Mouse (Mus musculus) adrenal gland, postnatal 14 days (tissue): ENCODE measurements at regions not wholly inside any gene's neighbourhood (a gene's known extent, or its start where the extent isn't known, plus 50 kb on each side); places are given as distances from the start of the nearest gene placed in this dataset.
A peak's percentile ranks its signal among the peaks of the same experiment; 100 is the strongest.

Experiments
- DNase-seq: peaks from one replicate; pipeline ENCODE4 v3.0.0; 2021; ENCODE audit warnings: mixed read lengths

DNA sequence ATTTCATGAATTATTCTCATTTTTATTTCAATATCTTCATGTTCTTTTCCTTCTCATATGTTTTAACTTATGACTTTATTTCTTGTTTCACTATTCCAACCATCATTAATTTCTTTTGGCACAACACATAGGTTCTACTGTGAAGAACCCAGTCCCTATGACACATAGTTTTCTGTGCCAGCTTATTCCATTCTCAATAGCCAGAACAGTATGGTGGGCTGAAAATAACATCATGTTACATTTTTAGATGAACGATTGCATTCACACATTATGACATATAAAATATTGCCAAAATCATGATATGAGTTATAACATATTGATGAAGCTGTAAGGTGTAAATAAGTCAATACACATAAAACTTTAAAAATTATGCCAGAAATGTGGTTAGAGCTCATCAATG lies 982.4 kb downstream of the Gsdmc2 start:
- DNase-seq: no peak

DNA sequence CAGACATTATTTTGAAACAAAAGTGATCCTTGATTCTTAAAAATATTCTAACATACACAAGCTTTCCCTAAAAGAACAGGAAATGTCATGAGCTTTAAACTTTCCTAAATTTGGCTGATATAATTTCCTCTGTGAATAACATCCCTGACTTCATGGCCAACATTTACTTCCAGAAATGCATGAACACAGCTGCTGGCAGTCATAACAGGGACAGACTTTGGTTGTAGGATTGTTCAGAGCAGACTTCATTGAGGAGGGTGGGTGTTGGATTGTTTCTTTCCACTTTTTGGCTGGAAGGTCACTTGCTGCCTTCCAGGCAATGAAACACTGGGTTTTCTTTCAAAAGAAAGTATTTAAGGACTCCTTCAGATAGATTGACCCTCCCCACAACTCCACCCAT lies 983.6 kb downstream of the Gsdmc2 start:
- DNase-seq: no peak

DNA sequence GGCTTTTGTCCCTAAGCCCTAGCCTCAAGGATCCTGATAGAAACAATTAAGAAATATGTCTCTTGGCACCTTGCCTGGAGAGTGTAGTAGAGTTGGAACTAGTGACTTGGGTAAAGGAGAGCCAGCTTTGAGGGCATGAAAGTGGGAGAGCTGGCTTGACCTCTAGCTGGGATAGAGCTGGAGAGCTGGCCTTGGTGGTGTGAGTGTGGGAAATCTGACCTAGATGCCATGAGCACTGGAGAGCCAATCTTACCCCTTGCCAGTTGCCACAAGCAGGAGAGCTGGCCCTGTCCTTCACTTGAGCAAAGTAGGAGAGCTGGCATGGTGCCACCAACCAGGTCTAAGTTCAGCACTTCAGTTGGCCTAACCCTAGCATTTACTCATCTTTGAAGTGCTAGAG lies 995.7 kb downstream of the Gsdmc2 start:
- DNase-seq: peak; percentile 44

DNA sequence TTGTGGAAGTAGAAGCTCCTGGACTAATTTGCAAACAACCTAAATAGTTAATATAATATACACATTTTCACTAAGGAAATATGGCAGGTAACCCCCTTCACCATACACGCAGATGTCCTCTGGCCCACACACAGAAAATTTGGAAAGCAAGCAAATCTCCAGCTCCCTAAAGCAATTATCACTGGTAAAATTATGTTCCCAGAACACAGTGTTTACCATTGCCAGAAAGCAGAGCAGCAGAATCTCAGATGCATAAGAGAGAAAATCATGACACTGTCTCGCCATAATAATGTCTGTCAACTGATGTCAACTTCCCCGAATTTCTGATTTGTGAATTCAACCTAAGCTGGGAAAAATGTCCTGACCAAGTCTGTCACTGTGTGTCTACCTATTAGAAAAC lies 999.1 kb downstream of the Gsdmc2 start:
- DNase-seq: no peak

DNA sequence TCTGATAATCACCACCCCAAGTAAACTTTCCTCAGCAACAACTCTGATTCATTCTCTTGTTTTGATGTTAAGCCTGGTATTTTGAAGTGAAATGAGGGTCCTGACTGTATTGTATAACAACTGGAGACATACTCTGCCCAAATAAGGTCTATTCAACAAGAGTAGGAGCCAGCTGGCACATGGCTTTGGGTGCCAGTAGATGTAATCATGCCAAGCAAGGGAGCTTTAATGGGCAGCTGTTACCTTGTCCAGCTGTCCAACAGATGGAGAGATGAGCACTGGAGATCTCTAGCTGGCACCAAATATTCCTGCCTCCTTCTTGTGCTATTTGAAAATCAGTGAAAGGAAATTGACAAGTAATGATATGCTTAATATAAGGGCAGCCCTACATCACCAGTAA lies 1019.4 kb downstream of the Gsdmc2 start:
- no peak for DNase-seq

DNA sequence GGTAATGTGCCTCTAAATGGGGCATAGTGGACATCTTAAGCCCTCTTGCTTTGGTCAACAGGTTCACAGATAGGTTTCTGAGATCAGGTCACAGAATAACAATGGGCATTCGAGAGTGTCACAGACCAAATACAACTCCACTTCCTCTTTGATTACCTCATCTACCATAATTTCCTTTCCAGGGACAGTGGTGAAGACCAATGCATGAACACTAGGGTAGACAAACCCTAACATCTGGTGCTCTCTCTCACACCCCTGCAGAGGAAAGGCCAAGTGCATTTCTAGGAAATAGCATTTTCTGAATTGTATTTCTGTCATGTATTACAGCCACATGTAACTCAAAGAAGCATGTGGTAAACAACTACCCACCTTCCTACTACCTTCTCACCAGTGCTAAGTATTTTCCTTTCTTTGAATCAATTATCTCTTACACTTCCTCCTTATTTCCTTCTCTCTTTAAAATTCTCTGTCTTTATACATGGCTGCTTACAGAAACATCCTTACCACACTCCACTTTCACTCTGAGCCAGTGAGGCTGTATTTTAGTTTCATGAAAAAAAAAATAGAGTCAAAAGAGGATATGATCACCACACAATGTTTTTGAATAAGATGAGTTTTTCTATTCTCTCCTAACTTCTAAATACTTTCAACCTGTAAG lies 1021.0 kb downstream of the Gsdmc2 start:
- no peak for DNase-seq

DNA sequence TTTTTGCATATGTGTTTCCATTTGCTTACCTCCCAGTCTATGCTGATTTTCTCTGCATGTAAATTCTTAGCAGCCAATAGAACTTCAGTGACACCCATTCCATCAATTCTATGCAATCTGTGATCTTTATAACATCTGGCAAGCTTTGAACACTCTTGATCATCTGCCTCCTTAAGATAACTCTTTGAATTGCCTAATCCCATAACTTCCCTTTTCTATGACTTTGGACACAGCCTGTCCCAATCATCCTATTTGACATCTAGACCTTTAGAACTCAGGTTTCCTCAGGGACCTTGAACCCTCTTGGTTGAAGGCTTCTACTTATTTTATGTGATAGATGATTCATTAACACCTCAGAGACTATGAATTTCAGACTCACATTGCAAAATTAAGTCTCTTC lies 1022.7 kb downstream of the Gsdmc2 start:
- DNase-seq: no peak

DNA sequence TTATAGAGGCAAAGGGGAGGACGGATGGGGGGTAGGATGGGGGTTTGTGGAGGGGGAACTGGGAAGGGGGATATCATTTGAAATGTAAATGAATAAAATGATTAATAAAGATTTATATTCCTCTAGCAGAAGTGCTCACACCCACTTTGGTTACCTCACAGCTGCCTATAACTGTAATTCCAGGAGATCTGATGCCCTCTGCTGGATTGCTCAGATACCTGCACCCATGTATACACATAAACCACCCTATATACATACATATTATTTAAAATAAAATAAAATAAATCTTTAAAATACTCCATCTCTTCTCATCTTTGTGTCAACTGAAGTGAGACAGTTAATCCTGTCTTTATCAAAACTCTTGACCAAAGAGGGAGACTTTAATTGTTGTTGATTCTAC lies 1031.9 kb downstream of the Gsdmc2 start:
- no peak for DNase-seq

DNA sequence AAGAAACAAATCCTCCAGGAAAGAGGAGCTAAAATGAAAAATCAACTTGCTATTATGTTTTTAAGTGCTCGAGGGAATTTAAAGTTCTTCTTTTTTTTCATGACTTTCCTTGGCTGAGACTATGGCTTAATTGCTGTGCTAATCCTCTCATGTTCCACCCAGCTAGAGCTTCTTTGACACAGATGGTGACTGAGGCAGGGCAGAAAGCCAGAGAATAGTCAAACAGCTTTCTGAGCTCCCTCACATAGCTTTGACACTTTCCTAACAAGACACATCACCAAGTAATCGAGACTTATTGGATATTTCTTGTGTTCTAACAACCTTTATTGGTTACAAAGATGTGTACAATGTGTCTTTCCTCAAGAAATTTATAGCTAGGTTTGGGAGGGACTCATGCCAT lies 1033.0 kb downstream of the Gsdmc2 start:
- DNase-seq: no peak

DNA sequence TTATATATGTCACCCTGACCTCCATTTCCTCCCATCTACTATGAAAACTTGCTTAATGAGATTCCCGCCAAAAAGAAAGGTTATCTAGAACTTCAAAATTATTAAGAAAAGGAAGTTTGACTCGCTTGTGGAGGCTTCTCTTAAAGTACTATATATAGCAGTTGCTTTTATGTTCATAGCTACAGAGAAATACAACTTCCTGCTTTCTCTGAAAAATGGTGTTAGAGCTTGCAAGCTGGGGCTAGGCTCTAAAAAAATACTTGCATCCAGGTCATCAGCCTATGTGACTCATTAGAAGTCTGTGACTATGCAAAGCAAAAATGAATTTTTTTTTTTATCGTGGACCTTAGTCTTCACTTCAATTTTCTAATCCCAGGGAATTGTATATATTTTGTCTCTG lies 1035.7 kb downstream of the Gsdmc2 start:
- no peak for DNase-seq

DNA sequence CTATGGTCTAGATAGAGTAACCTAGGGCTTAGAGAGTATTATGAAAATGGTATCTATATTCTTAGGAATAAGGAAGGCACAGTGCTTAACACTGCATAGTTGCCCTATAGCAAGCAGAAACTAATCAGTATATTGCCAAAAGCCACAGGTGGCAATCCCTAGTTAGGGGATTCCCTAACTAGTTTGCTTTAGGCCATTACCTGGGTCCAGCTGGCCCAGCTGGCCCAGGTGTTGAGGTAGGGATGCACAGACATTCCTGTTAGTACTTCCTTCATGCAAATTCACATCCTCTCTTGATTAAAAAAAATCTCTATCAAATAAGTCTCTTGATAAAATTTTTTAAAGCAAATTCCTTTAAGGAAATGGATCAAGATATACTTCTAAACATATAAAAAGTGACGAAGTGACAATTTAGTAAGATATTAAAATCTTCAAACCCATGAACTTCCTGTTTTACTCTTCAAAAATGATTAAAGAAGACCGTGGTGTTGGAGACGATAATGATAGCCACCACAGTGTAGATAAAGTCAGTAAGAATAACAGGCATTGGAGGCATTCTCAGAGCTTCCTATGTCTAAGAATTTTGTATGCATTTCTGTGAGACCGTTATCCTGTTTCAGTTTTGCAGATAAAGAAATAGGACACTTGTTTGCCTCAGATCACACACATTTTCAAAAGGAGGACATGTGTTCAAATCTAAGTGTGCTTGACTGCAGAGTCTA lies 1036.7 kb downstream of the Gsdmc2 start:
- DNase-seq: no peak

DNA sequence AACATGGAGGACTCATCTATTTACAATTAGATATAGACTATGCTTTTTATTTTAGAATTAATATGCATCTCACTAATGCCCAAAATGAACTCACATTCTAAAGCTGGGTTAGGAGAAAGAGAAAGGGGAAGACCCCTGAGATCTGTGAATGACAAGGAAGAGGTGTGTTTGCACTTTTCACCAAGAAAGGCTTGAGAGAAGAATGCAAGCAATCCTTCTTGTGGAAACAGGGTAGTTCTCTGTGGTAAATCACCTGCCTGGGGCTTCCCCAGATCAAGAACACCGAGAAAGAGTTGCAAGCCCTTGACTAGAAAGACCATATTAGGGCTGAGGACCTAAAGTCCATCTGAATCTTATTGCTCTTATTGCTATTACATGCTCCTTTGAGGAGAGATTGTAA lies 1037.6 kb downstream of the Gsdmc2 start:
- no peak for DNase-seq

DNA sequence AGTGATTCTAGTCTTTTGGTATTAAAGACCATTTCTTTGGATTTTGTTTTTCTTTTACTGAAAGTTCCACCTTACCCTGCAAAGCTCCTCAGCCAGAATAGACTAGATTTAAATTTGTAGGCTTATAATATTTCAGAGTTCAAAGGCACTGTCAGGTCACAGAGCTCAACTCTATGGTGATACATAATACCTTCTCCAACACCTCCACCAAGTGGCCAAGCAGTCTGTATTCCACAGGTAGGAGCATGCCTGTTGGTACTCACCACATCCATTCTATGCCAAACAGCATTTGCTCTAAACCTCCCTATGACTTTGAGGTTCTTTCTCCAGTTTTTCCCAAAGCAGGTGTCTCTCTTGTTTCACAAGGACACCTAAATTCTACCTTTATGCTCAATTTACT lies 1042.2 kb downstream of the Gsdmc2 start:
- peak; percentile 26 for DNase-seq

DNA sequence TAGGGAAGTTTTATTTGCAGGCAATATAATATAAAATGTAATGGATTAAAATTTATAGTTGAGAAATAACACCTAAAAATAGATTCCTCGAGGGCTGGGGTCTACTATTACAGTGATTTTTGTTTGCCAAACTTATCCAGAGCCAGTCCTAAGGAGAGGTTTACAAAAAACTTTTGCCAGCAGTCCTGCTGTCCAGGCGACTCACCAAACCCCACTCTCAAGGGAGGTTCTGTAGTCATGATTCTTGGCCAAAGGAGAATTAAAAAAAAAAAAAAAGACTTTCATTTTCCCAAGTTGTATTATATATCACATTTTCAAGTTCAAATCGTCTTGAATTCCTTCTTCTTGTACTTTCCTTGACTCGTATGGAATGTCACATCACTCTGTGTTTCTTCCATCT lies 1046.2 kb downstream of the Gsdmc2 start:
- DNase-seq: peak; percentile 32

DNA sequence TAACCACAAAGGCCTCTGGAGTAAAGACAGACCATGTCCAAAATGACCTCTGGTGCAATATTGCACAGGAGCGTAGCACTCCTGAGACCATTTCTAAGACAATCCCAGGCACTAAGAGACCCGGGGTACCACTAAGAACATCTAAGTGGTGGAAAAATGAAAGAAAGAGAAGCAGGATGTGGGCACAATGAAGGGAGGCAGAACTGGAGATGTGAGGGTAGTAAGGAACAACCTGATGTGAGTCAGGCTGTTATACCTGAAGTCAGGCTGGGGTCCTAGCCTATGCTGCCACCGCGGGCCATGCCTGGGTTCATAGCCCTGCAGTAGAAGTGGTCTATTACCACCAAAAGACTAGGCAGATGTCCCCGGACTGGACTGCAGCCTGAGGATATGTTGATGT lies 1051.4 kb downstream of the Gsdmc2 start:
- DNase-seq: no peak

DNA sequence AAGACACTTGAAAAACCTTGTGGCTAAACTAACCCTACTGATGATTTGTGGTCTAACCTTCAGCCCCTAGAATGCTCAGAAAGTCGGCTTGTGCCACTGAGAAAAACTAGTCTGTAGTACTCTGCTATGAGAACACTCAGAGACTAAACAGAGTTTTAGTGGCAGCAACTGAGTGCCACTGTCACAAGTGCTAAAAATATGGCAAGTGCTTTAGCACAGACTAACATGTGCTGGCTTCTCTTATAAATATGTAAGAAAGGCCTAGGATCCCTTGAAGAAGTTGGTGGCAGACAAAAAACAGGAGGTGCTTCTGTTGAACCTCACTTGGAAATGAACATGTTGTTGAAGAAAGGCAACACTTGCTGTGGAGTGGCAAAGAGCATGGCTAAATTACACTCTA lies 1052.9 kb downstream of the Gsdmc2 start:
- no peak for DNase-seq

DNA sequence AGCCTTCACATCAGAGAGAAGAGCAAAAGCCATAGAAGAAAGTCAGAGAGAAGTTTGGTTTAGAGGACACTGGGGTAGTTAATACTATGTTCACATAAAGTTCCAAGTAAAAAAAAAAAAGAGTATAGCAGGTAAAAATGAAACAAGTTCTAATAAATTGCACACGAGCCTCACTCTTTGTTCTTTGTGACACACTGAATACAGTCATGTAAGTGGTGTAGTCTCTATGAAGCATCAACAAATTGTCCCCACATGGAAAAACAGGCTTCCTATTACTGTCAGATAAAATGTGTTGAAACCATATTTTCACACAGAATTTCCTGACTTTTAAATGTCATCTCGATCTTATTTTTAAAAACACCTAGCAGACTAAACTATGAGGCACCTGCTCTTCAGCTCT lies 1057.2 kb downstream of the Gsdmc2 start:
- DNase-seq: no peak

DNA sequence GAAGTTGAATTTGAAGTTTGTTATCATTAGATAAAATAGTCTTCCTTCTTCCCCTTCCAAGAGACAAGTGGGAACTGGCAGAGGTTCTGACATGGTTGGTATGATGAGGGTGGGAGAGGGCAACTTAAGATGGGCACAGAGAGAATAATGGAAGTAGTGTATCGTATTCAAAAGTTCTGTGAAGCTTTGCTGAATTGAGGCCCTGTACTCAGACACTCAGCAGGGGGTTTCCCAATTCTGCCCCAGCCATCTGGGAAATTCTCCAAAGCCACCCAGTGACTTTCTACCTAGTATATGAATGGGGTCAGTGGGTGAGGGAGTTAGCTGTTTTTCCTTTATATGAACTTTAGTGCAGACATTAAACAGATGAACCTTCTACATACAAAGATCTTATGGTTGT lies 1058.7 kb downstream of the Gsdmc2 start:
- peak; percentile 16 for DNase-seq

DNA sequence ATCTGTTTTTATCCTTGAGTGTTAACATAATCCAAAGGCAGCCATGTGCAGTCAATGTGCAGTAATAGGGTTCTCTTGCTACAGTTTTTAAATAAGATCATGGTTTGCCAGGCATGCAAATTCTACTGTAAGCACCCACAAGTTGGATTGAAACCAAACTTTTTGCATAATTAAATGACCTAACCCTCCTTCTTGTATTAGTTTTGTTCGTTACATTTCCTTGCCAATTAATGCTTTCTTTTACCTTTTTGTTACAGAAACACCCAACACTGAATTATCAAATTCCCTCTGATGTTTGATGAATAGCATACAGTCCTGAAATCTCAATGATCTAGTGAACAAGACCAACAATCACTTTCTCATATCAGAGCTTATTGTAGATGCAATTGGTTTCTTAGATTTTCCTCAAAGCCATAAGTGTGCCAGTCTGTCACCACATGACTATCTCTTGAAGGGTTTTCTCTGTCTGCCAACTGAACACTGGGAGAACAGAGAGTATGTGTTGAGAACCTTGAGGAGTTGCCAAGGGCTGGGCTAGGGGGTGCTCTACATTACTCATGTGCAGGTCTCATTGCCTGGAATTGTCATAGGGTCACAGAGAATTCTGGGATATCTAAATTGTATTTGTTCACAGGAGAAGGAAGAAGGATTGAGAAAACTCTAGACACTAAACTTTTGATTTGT lies 1060.4 kb downstream of the Gsdmc2 start:
- no peak for DNase-seq

DNA sequence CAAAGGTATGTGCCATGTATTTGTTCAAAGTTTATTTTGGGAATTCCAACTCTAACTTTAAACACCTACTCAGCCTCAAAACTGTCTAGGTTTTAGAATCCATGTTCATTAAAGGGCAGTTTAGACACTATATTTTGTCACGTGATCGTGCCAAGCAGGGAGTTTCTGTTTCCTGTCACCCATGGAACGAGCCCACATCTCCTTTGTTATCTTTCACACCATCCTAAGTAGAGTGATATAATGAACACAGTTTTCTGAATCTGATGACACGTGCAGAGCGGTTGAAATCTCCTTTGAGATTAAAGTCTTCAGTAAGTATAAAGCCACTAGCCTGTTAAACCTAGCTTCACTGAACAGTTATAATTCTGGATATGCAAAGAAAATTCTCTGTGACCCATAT lies 1066.1 kb downstream of the Gsdmc2 start:
- no peak for DNase-seq

DNA sequence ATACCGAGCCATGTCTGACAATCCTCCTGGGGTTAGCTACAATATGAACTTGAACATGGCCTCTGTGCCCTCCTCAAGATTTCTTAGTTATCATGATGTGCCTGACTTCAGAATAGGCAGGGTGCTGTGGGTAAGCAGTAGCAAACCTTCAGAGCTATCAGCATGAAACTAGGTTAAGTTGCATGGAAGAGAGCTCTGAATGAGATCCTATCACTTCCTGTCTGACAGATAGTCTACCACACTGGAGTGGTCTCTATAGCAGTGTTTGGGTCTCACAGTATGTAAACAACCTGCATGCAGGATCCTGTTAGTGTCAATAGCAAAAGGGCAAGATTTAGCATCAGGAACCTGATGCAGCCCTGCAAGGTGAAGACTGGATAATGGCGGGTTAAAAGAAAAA lies 1092.3 kb downstream of the Gsdmc2 start:
- no peak for DNase-seq

DNA sequence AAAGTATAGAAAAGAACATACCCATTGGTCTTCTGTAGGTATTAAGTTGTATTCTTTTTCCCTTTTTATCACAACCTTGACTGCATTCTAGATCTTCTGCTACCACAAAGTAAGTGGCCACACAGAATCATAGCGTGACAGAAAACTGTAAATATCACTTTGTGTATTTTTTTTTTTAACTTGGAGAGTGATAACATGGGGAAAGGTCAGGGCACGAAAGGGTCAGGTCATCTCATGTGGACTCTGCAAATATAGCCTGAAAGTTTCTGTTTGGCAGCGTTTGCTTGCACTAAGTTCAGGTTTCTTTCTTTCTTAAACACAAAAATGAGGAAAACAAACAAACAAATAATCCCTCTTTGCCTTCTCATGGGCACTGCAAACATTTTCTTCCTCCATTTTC lies 1101.1 kb downstream of the Gsdmc2 start:
- DNase-seq: no peak

DNA sequence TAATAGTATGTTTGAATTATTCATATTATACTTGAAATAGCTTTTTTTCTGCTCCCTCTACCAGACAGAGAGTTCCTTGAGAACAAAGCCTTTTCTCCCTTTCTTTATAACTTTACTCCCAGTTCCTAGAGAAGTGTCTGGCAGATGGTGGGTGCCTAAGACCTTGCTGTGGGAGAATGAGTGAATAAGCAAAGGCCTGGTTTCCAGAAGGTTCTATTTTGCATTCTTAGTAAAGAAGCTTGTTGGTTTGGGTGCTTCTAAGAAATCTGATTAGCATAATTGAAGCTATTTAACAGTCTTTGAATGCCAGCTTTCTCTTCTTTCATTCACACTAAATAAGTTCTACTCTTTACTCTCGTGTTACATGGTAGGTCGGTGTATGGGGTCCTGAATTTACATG lies 1104.2 kb downstream of the Gsdmc2 start:
- DNase-seq: no peak

DNA sequence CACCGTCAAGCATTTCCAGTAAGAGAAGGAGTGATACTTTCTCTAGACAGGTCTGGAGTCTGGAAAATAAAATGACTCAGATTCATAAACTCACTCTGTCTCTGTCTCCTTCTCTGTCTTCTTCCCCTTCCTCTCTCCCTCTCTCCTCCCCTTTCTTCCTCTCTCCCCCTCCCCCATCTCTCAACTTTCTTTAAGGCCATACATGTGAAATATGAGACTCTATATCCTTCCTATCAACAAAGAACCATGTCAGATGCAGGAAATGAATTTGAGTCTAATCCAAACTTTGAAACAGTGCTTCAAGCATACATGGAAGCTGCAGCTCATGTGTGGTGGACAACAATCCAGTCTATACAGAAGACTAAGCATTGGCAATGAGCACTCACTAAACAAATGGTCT lies 1109.6 kb downstream of the Gsdmc2 start:
- no peak for DNase-seq
